Mouse (Mus musculus): ENCODE measurements at regions not wholly inside any gene's neighbourhood (a gene's known extent, or its start where the extent isn't known, plus 50 kb on each side); places are given as distances from the start of the nearest gene placed in this dataset.

DNA sequence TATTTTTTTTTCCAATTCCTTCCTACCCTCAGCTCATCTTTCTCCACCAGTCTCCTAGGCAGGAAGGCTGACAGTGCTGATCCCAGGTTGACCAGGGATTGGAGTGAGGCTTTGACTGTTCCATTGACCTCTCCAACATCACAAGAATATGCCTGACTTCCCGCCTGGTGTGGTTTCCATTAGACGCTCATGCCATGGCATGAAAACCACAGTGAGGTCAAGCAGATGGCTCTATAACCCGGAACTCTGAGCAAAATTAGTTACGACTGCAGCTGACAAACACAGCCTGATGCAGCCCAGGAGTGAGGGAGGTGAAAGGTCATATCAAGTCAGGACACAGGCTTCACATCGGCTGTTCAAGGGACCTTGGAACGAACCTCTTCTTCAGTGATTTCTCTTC, 153.6 kb downstream of the Snx19 start:
- intact Hi-C loops (cut with DNase I) = no loop called here
- H3K27ac ChIP-seq = peak overlapping the region; percentile 20; the same call in 1 of the 2 replicates
- no peak for TF ChIP-seq CTCF (IDR thresholded peaks at IDR 0.05)
- DNase-seq = peak; percentile 22
- H3K4me3 ChIP-seq = no peak overlapping the region

DNA sequence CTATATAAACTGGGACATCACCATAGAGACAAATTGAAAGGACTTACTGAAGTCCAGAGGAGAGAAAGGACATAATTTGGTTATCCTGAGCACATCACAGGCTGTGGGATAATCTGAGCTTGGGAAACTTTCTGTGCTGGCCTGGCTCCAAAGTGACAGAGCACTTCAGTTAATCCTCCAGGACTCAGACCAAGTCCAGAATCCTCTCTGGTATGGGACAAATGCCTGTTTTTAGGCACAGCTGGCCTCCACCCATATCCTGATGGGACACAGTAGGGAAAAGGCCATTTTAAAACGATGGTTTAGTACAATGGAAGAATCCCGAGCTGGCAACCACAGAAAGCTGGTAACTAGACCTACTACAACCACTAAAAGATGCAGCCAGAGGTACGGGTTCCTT, 151.3 kb downstream of the Snx19 start:
- intact Hi-C loops (cut with DNase I) = no loop called here
- no peak for TF ChIP-seq CTCF (IDR thresholded peaks at IDR 0.05)
- DNase-seq = peak; percentile 71
- H3K27ac ChIP-seq = peak overlapping the region; percentile 57; the same call in 1 of the 2 replicates
- no peak overlapping the region for H3K4me3 ChIP-seq

DNA sequence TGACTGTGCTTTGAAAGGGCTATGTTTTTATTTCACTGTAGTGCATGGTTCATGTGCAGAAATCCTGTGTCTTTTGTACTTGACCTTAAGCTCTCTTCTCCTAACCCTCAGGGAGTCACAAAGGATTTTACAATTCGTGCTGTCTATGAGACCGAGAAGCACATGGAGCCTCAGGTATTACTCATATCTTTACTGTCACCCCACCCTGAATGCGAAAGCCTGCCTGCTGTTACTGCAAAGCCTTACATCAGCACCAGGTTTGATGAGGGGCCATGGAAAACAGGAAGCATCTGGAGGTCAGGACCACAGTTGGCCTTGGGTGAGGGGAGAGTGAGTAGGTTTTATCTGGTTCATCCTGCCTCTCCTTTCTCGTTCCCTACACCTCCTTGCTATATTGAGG, 150.3 kb downstream of the Snx19 start:
- intact Hi-C loops (cut with DNase I) = no loop called here
- Histone ChIP-seq H3K27ac (peak overlapping the region; percentile 63), H3K4me3 (no peak overlapping the region)
- TF ChIP-seq CTCF (IDR thresholded peaks at IDR 0.05) = no peak
- DNase-seq = no peak

DNA sequence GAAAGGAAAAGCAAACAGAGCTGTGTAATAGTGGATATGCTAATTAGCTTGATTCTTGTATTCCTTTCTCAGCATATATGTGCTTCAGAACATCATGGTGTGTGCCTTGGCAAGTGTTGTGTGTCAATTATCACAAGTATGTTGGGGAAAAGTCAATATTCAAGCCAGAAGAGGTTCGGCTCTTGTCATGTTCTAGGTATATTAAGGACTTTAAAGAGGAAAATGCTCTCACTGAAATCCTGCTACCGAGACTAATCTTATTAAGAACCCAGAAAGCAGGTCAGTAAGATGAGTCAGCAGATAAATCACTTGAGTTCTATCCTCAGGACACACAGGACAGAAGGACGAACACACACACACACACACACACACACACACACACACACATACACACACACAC, 148.6 kb downstream of the Snx19 start:
- intact Hi-C loops (cut with DNase I) = no loop called here
- no peak for DNase-seq
- Histone ChIP-seq H3K4me3 (no peak overlapping the region), H3K27ac (no peak overlapping the region)
- no peak for TF ChIP-seq CTCF (IDR thresholded peaks at IDR 0.05)

DNA sequence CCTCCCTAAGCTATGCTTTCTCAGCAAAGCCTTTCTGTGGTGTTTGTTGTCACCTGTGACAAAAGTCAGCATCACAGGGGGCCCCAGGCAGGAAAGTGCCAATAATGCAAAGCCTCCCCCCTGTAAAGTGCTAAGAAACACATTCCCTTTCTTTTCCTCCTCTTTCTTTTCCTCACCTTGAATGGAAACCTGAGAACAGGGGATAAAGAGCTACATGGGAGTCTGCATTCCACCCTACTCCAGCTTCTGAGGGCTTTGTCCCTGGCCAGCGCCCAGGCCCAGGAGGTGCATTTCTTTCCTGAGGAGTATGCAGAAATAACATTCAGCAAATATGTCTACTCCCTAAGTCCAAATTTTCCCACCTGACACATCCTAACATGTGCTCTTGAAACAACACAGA, 146.4 kb downstream of the Snx19 start:
- no peak overlapping the region for H3K4me3 ChIP-seq
- no peak for DNase-seq
- no peak for TF ChIP-seq CTCF (IDR thresholded peaks at IDR 0.05)
- no peak overlapping the region for H3K27ac ChIP-seq
- intact Hi-C loops (cut with DNase I) = no loop called here

DNA sequence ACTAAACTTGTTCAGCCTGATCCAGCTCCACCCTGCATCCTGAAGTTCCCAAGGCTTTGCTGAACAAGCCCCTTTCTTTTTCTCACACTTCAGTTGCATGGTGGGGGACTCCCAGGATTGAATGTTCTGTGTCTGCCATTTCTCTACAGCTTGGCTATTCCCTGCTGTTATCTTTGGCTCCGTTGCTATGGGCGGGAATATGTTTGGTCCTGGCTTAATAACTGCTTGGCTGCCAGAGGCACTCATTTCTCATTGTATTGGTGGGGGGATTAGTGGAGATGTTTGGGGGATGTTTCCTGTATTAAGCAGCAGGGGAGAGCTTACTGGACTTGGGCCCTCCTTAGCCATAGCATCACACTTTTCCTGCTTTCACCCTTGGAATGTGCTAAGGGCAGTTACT, 144.1 kb downstream of the Snx19 start:
- DNase-seq = no peak
- no peak for TF ChIP-seq CTCF (IDR thresholded peaks at IDR 0.05)
- H3K27ac ChIP-seq = no peak overlapping the region
- intact Hi-C loops (cut with DNase I) = no loop called here
- no peak overlapping the region for H3K4me3 ChIP-seq

DNA sequence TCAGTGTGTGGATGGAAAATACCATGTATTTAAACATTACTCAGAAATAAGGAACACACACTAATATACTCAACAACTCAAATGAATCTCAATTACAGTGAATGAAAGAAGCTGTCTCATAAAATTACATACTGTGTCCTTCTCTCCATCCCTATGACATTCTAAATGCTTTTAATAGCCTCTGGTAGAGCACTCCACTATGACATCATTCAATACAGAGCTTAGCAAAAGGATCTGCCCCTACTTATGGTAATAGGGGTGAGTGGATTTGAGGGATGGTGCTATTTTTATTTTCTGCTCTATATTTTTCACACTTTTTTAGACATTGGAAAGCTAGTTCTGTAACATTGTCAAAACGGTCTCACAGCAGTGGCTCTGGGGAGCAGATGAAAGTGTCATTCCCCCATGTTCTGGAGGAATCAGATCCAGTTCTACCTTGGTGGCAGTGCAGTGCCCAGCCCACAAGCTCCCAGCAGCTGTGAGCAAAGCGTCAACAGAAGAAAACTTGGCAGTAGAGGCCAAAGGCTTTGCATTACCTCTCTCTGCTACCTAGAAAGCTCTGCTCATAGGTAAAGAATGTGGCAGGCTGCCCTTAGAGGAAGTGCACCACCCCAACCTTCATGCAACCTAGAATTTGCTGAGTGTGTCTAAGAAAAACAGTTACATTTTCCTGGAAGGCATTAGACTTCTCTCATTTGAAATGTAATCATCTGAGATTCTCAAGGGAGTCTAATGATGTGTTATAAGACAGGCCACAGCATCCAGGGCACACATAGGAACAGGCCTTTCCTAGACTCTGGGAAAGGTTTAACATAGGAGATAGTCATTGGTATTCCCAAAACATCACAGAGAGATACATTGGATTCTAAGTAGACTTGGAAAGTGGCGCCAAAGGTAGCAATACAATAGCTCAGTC, 138.1 kb downstream of the Snx19 start:
- TF ChIP-seq CTCF (IDR thresholded peaks at IDR 0.05) = no peak
- DNase-seq = no peak
- H3K27ac ChIP-seq = no peak overlapping the region
- intact Hi-C loops (cut with DNase I) = no loop called here
- H3K4me3 ChIP-seq = no peak overlapping the region

DNA sequence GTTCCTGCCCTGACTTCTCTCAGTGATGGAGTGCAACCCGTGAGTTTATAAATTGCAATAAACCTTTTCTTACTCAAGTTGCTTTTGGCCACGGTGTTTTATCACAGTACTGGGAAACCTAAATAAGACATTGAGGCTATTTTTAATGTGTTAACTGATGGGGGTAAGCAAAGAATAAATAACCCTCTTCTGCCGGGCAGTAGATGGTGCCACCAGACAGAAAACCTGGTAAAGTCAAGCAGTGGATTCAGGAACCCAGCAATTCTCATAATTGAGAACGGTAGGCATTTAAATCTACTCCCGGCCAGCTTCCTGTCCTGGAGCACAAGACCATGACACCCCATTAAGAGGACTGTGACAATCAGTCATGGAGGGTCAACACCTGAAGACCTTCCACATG, 136.5 kb downstream of the Snx19 start:
- TF ChIP-seq CTCF (IDR thresholded peaks at IDR 0.05) = peak; percentile 21; the same call in 1 of the 2 replicates
- intact Hi-C loops (cut with DNase I) = no loop called here
- H3K4me3 ChIP-seq = no peak overlapping the region
- DNase-seq = no peak
- H3K27ac ChIP-seq = no peak overlapping the region

DNA sequence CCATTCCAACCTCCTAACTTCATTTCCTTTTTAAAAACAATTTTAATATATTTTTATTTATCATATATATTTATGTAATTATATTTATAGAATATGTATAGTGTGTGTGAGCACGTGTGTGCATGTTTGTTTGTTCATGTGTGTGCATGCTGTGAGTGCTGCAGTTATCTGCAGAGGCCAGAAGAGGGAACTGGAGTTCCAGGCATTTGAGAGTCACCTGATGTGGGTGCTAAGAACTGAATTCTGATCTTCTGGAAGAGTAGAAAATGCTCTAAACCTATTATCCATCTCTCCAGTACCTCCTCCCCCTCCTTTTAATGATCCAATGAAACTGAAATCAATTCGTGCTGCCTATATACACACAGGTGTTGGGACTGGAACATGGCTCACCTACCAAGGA, 128.0 kb downstream of the Snx19 start:
- TF ChIP-seq CTCF (IDR thresholded peaks at IDR 0.05) = peak; percentile 33
- DNase-seq = no peak
- Histone ChIP-seq H3K27ac (no peak overlapping the region), H3K4me3 (no peak overlapping the region)
- intact Hi-C loops (cut with DNase I) = loop anchor here (5.0 to 10.0 kb wide), 2 partner anchors 73 to 370 kb away; partner anchors contain the start of gene Adamts15

DNA sequence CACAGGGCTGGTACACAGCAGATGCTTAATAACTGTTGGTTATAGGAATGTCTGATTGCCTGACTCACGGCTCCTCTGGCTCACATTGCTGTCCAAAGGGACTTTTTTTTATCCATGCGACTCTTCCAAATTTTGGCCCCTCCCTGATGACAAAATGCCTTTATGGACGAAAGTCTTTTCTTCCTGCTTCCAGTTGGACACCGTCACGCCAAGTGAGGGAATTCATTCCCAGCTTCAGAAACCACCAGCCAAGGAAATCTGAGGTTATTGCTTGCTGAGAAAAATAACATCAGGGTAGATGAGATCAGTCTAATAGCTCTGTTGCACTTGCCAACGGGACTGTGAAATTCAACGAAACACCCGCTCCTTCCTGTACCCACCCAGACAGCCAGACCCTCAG, 125.8 kb downstream of the Snx19 start:
- Histone ChIP-seq H3K27ac (no peak overlapping the region), H3K4me3 (no peak overlapping the region)
- intact Hi-C loops (cut with DNase I) = loop anchor here (5.0 to 10.0 kb wide), 2 partner anchors 70 to 372 kb away; partner anchors contain the start of gene Adamts15
- peak; percentile 52 for DNase-seq
- TF ChIP-seq CTCF (IDR thresholded peaks at IDR 0.05) = no peak

DNA sequence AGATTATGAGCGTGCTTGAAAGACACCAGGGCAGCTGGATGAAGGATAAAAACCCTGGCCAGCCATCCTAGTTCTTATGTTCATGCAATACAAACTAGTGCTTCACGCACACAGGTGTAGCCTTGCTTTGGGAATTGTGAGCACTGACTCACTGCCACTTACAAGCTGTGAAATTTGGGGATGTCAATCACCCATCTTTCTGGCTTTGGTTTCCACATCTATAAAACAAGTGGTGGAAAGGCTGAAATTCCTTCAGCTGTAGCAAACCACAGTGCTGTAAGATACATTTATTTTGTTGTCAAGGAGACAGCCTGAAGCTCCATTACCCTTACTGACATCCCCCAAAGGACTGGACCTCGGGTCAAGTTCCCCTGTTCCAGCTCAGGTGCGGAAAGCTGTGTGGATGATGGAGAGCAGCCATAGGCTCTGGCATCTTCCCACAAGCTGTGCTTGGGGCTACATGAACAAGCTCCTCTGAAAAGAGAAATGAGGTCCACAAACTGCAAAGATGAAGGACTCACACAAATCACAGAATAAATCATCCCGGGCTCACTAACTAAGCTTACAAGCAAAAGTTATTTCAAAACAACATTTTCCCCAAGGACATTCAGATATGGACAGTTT, 123.1 kb downstream of the Snx19 start:
- intact Hi-C loops (cut with DNase I) = loop anchor here (5.0 to 10.0 kb wide), 2 partner anchors 68 to 375 kb away; partner anchors contain the start of gene Adamts15
- TF ChIP-seq CTCF (IDR thresholded peaks at IDR 0.05) = no peak
- no peak overlapping the region for H3K4me3 ChIP-seq
- no peak overlapping the region for H3K27ac ChIP-seq
- DNase-seq = no peak

DNA sequence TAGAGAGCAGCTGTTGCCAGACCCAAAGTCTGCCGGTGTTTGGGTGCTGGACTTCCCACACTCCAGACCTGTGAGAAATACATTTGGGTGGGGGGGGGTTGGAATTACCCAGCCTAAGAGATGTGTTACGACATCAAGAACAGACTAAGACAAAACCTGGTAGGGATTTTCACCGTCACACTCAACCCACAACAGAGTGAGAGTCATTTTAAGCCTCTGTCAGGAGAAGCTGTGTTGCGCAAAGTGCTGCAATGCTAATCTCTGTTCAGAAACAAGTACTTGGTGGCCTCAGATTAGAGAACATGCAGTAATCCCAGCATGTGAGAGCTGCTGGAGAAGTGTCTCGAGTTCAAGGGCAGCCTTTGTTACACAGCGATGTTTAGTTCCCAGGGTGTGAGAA, 113.0 kb downstream of the Snx19 start:
- TF ChIP-seq CTCF (IDR thresholded peaks at IDR 0.05) = no peak
- intact Hi-C loops (cut with DNase I) = no loop called here
- no peak for DNase-seq
- Histone ChIP-seq H3K4me3 (no peak overlapping the region), H3K27ac (no peak overlapping the region)

DNA sequence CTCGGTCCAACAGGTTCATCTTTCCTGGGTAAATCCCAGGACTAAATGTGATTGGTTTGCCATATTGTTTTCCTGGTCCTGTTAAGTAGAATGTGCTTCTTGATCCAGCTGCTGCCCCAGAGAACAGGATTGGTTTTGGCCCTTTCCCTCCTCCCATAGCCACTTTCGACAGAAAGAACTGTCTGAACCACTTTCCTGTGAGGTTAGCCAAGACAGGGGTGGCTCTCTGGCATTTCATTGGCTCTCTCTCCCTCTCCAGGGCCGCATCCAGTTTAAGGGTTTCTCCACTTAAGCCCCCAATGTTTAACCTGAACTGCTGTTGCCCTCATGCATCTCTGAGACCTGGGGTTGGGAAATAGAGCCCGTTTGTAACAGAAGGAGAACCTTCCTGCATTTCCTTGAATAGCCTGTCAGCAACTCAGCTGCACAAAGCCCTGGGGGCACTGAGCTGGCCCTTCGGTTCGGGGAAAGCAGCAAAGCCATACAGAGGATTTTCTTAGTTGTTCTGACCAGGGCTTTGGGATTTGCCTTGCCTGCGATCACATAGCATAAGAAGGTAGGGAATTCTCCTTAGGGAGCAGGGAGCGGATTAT, 109.7 kb downstream of the Snx19 start:
- no peak for TF ChIP-seq CTCF (IDR thresholded peaks at IDR 0.05)
- H3K4me3 ChIP-seq = no peak overlapping the region
- peak overlapping the region; percentile 49 for H3K27ac ChIP-seq
- peak; percentile 46 for DNase-seq
- intact Hi-C loops (cut with DNase I) = no loop called here
